Mouse (Mus musculus) bone marrow, adult 2 months (tissue): ENCODE data around the gene Tstd1.

Experiments
- CTCF ChIP-seq: fragments of 200-500 bp; IDR thresholded peaks from 2 replicates; pipeline ENCODE4 v1.5.1; 2011; ENCODE audit warnings: low read length, control low read depth; ENCODE audit not compliant: control insufficient read depth, insufficient read depth
- POLR2A ChIP-seq: fragments of 200-500 bp; IDR thresholded peaks from 2 replicates; pipeline ENCODE4 v1.6.1; 2011; ENCODE audit warnings: low read depth, mild to moderate bottlenecking, control low read depth, low read length, borderline replicate concordance; ENCODE audit not compliant: control insufficient read depth

- TF ChIP-seq CTCF, result peak; percentile 51
- no peak for TF ChIP-seq POLR2A
Measured at GRCm38 (mm10) chr1:171387099-171387498, 31.6 kb upstream of the Tstd1 start.
